Mouse (Mus musculus) adrenal gland, postnatal 10 days (tissue): ENCODE data around the gene Prdm16. TPM values are rescaled to one million over a fixed set of nuclear protein-coding genes. Genes with fewer than 3 reads are reported as not detected.
A peak's percentile ranks its signal among the peaks of the same experiment; 100 is the strongest.

Experiments used
- DNase-seq: peaks from one replicate; pipeline ENCODE4 v3.0.0; 2021; ENCODE audit warnings: mixed read lengths
- total RNA-seq, 2 experiments: library from RNA; stranded (reverse); gene quantifications; 2 replicates each; pipeline ENCODE4 v1.2.3; 2021

The Prdm16 gene
- total RNA-seq, 2 experiments from 2014 or later, result 9.0 to 17.8 TPM

- DNase-seq, result no peak
Measured at GRCm38 (mm10) chr4:154639591-154640442, 3.1 kb upstream of the Prdm16 start.

GRCm38 (mm10) chr4:154639126-154639525 lies 2.5 kb upstream of the Prdm16 start:
- DNase-seq, result peak; percentile 60

- DNase-seq, result peak; percentile 24
Measured at GRCm38 (mm10) chr4:154638320-154638886, 1.7 kb upstream of the Prdm16 start.

GRCm38 (mm10) chr4:154637468-154638319 lies 1.0 kb upstream of the Prdm16 start:
- DNase-seq, result peak; percentile 20

- peak; percentile 53 for DNase-seq
Measured at GRCm38 (mm10) chr4:154636053-154636433, 630 bp downstream of the Prdm16 start.

- DNase-seq, result peak; percentile 66
Measured at GRCm38 (mm10) chr4:154635241-154636052, 1.2 kb downstream of the Prdm16 start.

GRCm38 (mm10) chr4:154634470-154635240 lies 2.0 kb downstream of the Prdm16 start:
- peak; percentile 45 for DNase-seq

- DNase-seq, result no peak
Measured at GRCm38 (mm10) chr4:154634001-154634400, 2.7 kb downstream of the Prdm16 start.

- no peak for DNase-seq
Measured at GRCm38 (mm10) chr4:154632800-154633764, 3.6 kb downstream of the Prdm16 start.

- DNase-seq, result no peak
Measured at GRCm38 (mm10) chr4:154630763-154631162, 5.9 kb downstream of the Prdm16 start.

- no peak for DNase-seq
Measured at GRCm38 (mm10) chr4:154627419-154628142, 9.1 kb downstream of the Prdm16 start.

GRCm38 (mm10) chr4:154626282-154626681 lies 10.4 kb downstream of the Prdm16 start:
- DNase-seq, result no peak

- DNase-seq, result no peak
Measured at GRCm38 (mm10) chr4:154625710-154626109, 11.0 kb downstream of the Prdm16 start.

GRCm38 (mm10) chr4:154623241-154623640 lies 13.4 kb downstream of the Prdm16 start:
- no peak for DNase-seq

- no peak for DNase-seq
Measured at GRCm38 (mm10) chr4:154622521-154622920, 14.2 kb downstream of the Prdm16 start.

GRCm38 (mm10) chr4:154611167-154611566 lies 25.5 kb downstream of the Prdm16 start:
- no peak for DNase-seq

GRCm38 (mm10) chr4:154607724-154608123 lies 28.9 kb downstream of the Prdm16 start:
- DNase-seq, result no peak

- DNase-seq, result no peak
Measured at GRCm38 (mm10) chr4:154604442-154604830, 32.2 kb downstream of the Prdm16 start.
